Mouse (Mus musculus) cortical plate, adult 2 months (tissue): ENCODE data around the gene Plekhh3.

Experiments
- CTCF ChIP-seq: fragments of 200-500 bp; IDR thresholded peaks from 2 replicates; pipeline ENCODE4 v1.5.1; 2011; ENCODE audit warnings: mild to moderate bottlenecking, control low read depth, low read length; ENCODE audit not compliant: insufficient read depth; ENCODE audit errors: extremely low read depth
- POLR2A ChIP-seq: fragments of 200-500 bp; IDR thresholded peaks from 2 replicates; pipeline ENCODE4 v1.6.1; 2011; ENCODE audit warnings: mild to moderate bottlenecking, low read length, control low read depth; ENCODE audit not compliant: insufficient read depth; ENCODE audit errors: extremely low read depth

- TF ChIP-seq CTCF (no peak), POLR2A (no peak)
Observed at GRCm38 (mm10) chr11:101186526-101187247, 15.5 kb upstream of the Plekhh3 start.
